23 mouse cellular contexts compared by ENCODE assay signal in genomic region chr5:119732978-119733377, GRCm38 (mm10).
DNase-seq lines count a peak whose midpoint lies in the region; ATAC-seq lines count a peak whose summit lies in the region.
"Had no signal": no experiment of that assay in that cellular context is flagged by ENCODE, and none has a peak within 500 bp of the region (broad histone marks: within the 10 kb centered on the region; RNA-seq: fewer than 3 reads in every experiment).

No protein-coding gene starts in this region.

- H3K4me1 ChIP-seq in heart, embryonic 16.5 days (ENCODE audit: control insufficient read depth, insufficient read depth, low read length): peaks cover 3% of the 10 kb centered on the region; the same call in 1 of the 2 replicates
- H3K4me1 ChIP-seq in forebrain, embryonic 14.5 days (ENCODE audit: control insufficient read depth, insufficient read depth, low read length): no peaks in the 10 kb centered on the region
- H3K4me1 ChIP-seq: embryonic facial prominence, embryonic 12.5 days; liver, embryonic 12.5 days; neural tube, embryonic 12.5 days had no signal

- no peak for DNase-seq in heart, postnatal 4 days
- peak; percentile 17 for DNase-seq in left cerebral cortex, postnatal 4 days
- no peak for DNase-seq in left cerebral cortex, postnatal 25 days (ENCODE audit: low spot score in 2 of 2)
- DNase-seq in adrenal gland, postnatal 36 days: peak; percentile 15 to 31
- DNase-seq in layer of hippocampus, adult 8-10 months (ENCODE audit: low spot score in 2 of 2): no peak
- no peak for DNase-seq in forebrain, embryonic 14.5 days (ENCODE audit: low spot score)
- DNase-seq: cerebellum, adult 11 months; forebrain, postnatal 0 days; heart, postnatal 10 days; lung, adult 2 months; right cerebral cortex, postnatal 4 days; thymus, adult 2 months had no signal

- intact Hi-C loops in left cerebral cortex, postnatal 4 days (cut with DNase I): no loop called here
- intact Hi-C loops in left cerebral cortex, postnatal 25 days (cut with DNase I): no loop called here

- H3K27me3 ChIP-seq in heart, embryonic 16.5 days (ENCODE audit: control insufficient read depth, insufficient read depth, low read length): no peaks in the 10 kb centered on the region
- no peaks in the 10 kb centered on the region for H3K27me3 ChIP-seq in forebrain, embryonic 14.5 days (replicated peaks; ENCODE audit: control insufficient read depth, insufficient read depth, low read length)
- H3K27me3 ChIP-seq: embryonic facial prominence, embryonic 12.5 days; liver, embryonic 12.5 days; neural tube, embryonic 12.5 days had no signal

- no peak overlapping the region for H3K4me3 ChIP-seq in heart, embryonic 16.5 days (ENCODE audit: low read length)
- H3K4me3 ChIP-seq in forebrain, embryonic 14.5 days (ENCODE audit: low read depth, low read length): no peak overlapping the region
- H3K4me3 ChIP-seq: embryonic facial prominence, embryonic 12.5 days; heart, embryonic 10.5 days; layer of hippocampus, adult 2 months; liver, embryonic 12.5 days; neural tube, embryonic 12.5 days had no signal

- no peaks in the 10 kb centered on the region for H3K36me3 ChIP-seq in heart, embryonic 16.5 days (ENCODE audit: control insufficient read depth, insufficient read depth)
- no peaks in the 10 kb centered on the region for H3K36me3 ChIP-seq in forebrain, embryonic 14.5 days (ENCODE audit: control insufficient read depth, insufficient read depth, low read length)
- H3K36me3 ChIP-seq: embryonic facial prominence, embryonic 12.5 days; G1E; heart, embryonic 10.5 days; liver, embryonic 12.5 days; neural tube, embryonic 12.5 days had no signal

- no peak overlapping the region for H3K9ac ChIP-seq in heart, embryonic 16.5 days (ENCODE audit: low read length)
- H3K9ac ChIP-seq in forebrain, embryonic 14.5 days (ENCODE audit: low read length): no peak overlapping the region
- H3K9ac ChIP-seq: embryonic facial prominence, embryonic 12.5 days; forebrain, postnatal 0 days; hindbrain, embryonic 14.5 days; liver, embryonic 12.5 days; neural tube, embryonic 12.5 days had no signal

- H3K27ac ChIP-seq in heart, embryonic 16.5 days (ENCODE audit: low read length): no peak overlapping the region
- no peak overlapping the region for H3K27ac ChIP-seq in forebrain, embryonic 14.5 days (ENCODE audit: low read depth, low read length)
- H3K27ac ChIP-seq: embryonic facial prominence, embryonic 12.5 days; heart, embryonic 10.5 days; hindbrain, embryonic 14.5 days; layer of hippocampus, adult 2 months; liver, embryonic 12.5 days; neural tube, embryonic 12.5 days had no signal

- 28% methylated on average over 7 of the region's 7 CpGs for WGBS in heart, embryonic 16.5 days
- 76% methylated on average over 7 of the region's 7 CpGs for WGBS in forebrain, embryonic 14.5 days

- no peak overlapping the region for H3K4me2 ChIP-seq in heart, embryonic 16.5 days (ENCODE audit: low read depth, low read length)
- no peak overlapping the region for H3K4me2 ChIP-seq in forebrain, embryonic 14.5 days (ENCODE audit: low read length)
- H3K4me2 ChIP-seq: embryonic facial prominence, embryonic 12.5 days; hindbrain, embryonic 14.5 days; liver, embryonic 12.5 days; midbrain, embryonic 11.5 days; neural tube, embryonic 12.5 days had no signal

- H3K9me3 ChIP-seq in heart, embryonic 16.5 days (replicated peaks; ENCODE audit: control insufficient read depth, low read length): no peaks in the 10 kb centered on the region
- no peaks in the 10 kb centered on the region for H3K9me3 ChIP-seq in forebrain, embryonic 14.5 days (replicated peaks; ENCODE audit: control insufficient read depth, low read length)
- H3K9me3 ChIP-seq: embryonic facial prominence, embryonic 12.5 days; heart, embryonic 10.5 days; liver, embryonic 12.5 days; neural tube, embryonic 12.5 days had no signal

- ATAC-seq in heart, embryonic 16.5 days (replicated peaks; ENCODE audit: extremely low read depth, insufficient read depth, low FRiP score): 0 out of 2 replicates have a peak, but pooled peaks have one; percentile 32
- peak; percentile 93 for ATAC-seq in hematopoietic stem cell, adult 5-6 weeks (replicated peaks in 1 of 2; ENCODE audit: insufficient read depth in 1 of 2, low FRiP score in 2 of 2, low TSS enrichment in 1 of 2, low read depth in 1 of 2, poor library complexity in 2 of 2, severe bottlenecking in 2 of 2)
- no peak for ATAC-seq in forebrain, embryonic 14.5 days
- ATAC-seq: activated CD4-positive, CD25-positive, alpha-beta regulatory T cell, adult 4 months; forebrain, postnatal 0 days; liver, embryonic 12.5 days had no signal

Comparison
In these comparisons a context has a peak if more than half of its experiments do, and no peak if none do; other contexts are left out.
1. DNase-seq: peak in left cerebral cortex, postnatal 4 days (single experiment) and adrenal gland, postnatal 36 days (2 of 2); none in heart, postnatal 4 days (single experiment), left cerebral cortex, postnatal 25 days (0 of 2), layer of hippocampus, adult 8-10 months (0 of 2) and forebrain, embryonic 14.5 days (single experiment).